Mouse (Mus musculus) MEL (cell line): Measurements from ENCODE around the gene Stkld1. TPM values are rescaled to one million over a fixed set of nuclear protein-coding genes. Genes with fewer than 3 reads are reported as not detected.
A peak's percentile ranks its signal among the peaks of the same experiment; 100 is the strongest.

Source experiments
- DNase-seq: peaks from one replicate; pipeline ENCODE4 v3.0.0; 2011; ENCODE audit warnings: low read depth, low spot score
- H3K27ac ChIP-seq: 2 replicates; pipeline ENCODE4 v1.5.1; 2012; ENCODE audit warnings: low read depth, mild to moderate bottlenecking, control low read depth, low read length, moderate library complexity; ENCODE audit not compliant: control insufficient read depth
- H3K27me3 ChIP-seq, 2 experiments: fragments of 150-350 bp in 1 of 2; sonication (generic) in 1 of 2; 2 replicates each; pipeline ENCODE4 v1.6.1; 2012; ENCODE audit warnings: low read length in 2 of 2, mild to moderate bottlenecking in 2 of 2, improper control_type of control experiment in 1 of 2, moderate library complexity in 1 of 2; ENCODE audit not compliant: insufficient read depth in 2 of 2, control insufficient read depth in 1 of 2
- H3K36me3 ChIP-seq, 2 experiments: 2 replicates each; pipeline ENCODE4 v1.6.1; 2012 to 2014; ENCODE audit warnings: low read length in 2 of 2, improper control_type of control experiment in 1 of 2, inconsistent platforms in 1 of 2, mild to moderate bottlenecking in 1 of 2; ENCODE audit not compliant: insufficient read depth in 2 of 2, control insufficient read depth in 1 of 2
- H3K4me1 ChIP-seq, 2 experiments: fragments of 150-350 bp in 1 of 2; sonication (generic) in 1 of 2; 2 replicates each; pipeline ENCODE4 v1.6.1; 2012; ENCODE audit warnings: low read length in 2 of 2, improper control_type of control experiment in 1 of 2, mild to moderate bottlenecking in 1 of 2; ENCODE audit not compliant: insufficient read depth in 2 of 2, control insufficient read depth in 1 of 2
- H3K4me3 ChIP-seq, 2 experiments: fragments of 150-350 bp in 1 of 2; sonication (generic) in 1 of 2; 2 replicates each; pipeline ENCODE4 v1.5.1; 2012; ENCODE audit warnings: low read depth in 2 of 2, low read length in 2 of 2, mild to moderate bottlenecking in 2 of 2, moderate library complexity in 2 of 2, control low read depth in 1 of 2, improper control_type of control experiment in 1 of 2; ENCODE audit not compliant: control insufficient read depth in 1 of 2, insufficient read depth in 1 of 2
- H3K79me2 ChIP-seq: 2 replicates; pipeline ENCODE4 v1.6.1; 2012; ENCODE audit warnings: mild to moderate bottlenecking, low read length, moderate library complexity; ENCODE audit not compliant: control insufficient read depth, poor library complexity, insufficient read depth
- H3K9ac ChIP-seq: 2 replicates; pipeline ENCODE4 v1.6.1; 2012; ENCODE audit warnings: low read depth, mild to moderate bottlenecking, control low read depth, low read length, moderate library complexity; ENCODE audit not compliant: control insufficient read depth, poor library complexity, severe bottlenecking
- H3K9me3 ChIP-seq: fragments of 150-350 bp; sonication (generic); replicated peaks from 2 replicates; pipeline ENCODE4 v1.6.1; 2012; ENCODE audit warnings: mild to moderate bottlenecking, low read length, improper control_type of control experiment, moderate library complexity; ENCODE audit not compliant: insufficient read depth
- BHLHE40 ChIP-seq: IDR thresholded peaks from 2 replicates; pipeline ENCODE4 v1.6.1; 2012; ENCODE audit warnings: low read depth, mild to moderate bottlenecking, inconsistent platforms, low read length, improper control_type of control experiment, borderline replicate concordance
- CTCF ChIP-seq, 3 experiments: IDR thresholded peaks in 2 of 3; conservative IDR thresholded peaks in 1 of 3; 2 replicates each; pipeline ENCODE4 v1.5.1; 2011 to 2012; ENCODE audit warnings: low read length in 3 of 3, low read depth in 2 of 3, mild to moderate bottlenecking in 2 of 3, improper control_type of control experiment in 1 of 3, inconsistent platforms in 1 of 3, mixed read lengths in 1 of 3, moderate library complexity in 1 of 3; ENCODE audit not compliant: control insufficient read depth in 1 of 3, insufficient read depth in 1 of 3, poor library complexity in 1 of 3, severe bottlenecking in 1 of 3
- E2F4 ChIP-seq: IDR thresholded peaks from 2 replicates; pipeline ENCODE4 v1.6.1; 2011; ENCODE audit warnings: low read depth, low read length, improper control_type of control experiment, borderline replicate concordance
- ELF1 ChIP-seq: IDR thresholded peaks from 2 replicates; pipeline ENCODE4 v1.6.1; 2014; ENCODE audit warnings: low read depth, mild to moderate bottlenecking, inconsistent platforms, low read length, improper control_type of control experiment, moderate library complexity
- ETS1 ChIP-seq: IDR thresholded peaks from 2 replicates; pipeline ENCODE4 v1.6.1; 2012; ENCODE audit warnings: low read depth, mild to moderate bottlenecking, inconsistent platforms, low read length, improper control_type of control experiment, moderate library complexity
- GATA1 ChIP-seq: IDR thresholded peaks from 2 replicates; pipeline ENCODE4 v1.6.1; 2011; ENCODE audit warnings: low read depth, low read length, improper control_type of control experiment
- HCFC1 ChIP-seq: IDR thresholded peaks from 2 replicates; pipeline ENCODE4 v1.6.1; 2012; ENCODE audit warnings: low read depth, mild to moderate bottlenecking, inconsistent platforms, low read length, improper control_type of control experiment, moderate library complexity
- JUND ChIP-seq: IDR thresholded peaks from 2 replicates; pipeline ENCODE4 v1.6.1; 2011; ENCODE audit warnings: low read depth, mild to moderate bottlenecking, improper control_type of control experiment, low read length
- MAZ ChIP-seq: IDR thresholded peaks from 2 replicates; pipeline ENCODE4 v1.6.1; 2012; ENCODE audit warnings: low read depth, mild to moderate bottlenecking, inconsistent platforms, low read length, improper control_type of control experiment
- MYC ChIP-seq: IDR thresholded peaks from 2 replicates; pipeline ENCODE4 v1.6.1; 2011; ENCODE audit warnings: low read depth, mild to moderate bottlenecking, low read length, improper control_type of control experiment, moderate library complexity
- NELFE ChIP-seq: IDR thresholded peaks from 2 replicates; pipeline ENCODE4 v1.6.1; 2011; ENCODE audit warnings: low read depth, low read length, improper control_type of control experiment
- POLR2AphosphoS2 ChIP-seq: IDR thresholded peaks from 2 replicates; pipeline ENCODE4 v1.6.1; 2011; ENCODE audit warnings: low read length, improper control_type of control experiment
- SIN3A ChIP-seq: IDR thresholded peaks from 2 replicates; pipeline ENCODE4 v1.6.1; 2012; ENCODE audit warnings: low read length, improper control_type of control experiment, inconsistent platforms
- USF2 ChIP-seq, 2 experiments: IDR thresholded peaks; 2 replicates each; pipeline ENCODE4 v1.6.1; 2011 to 2012; ENCODE audit warnings: improper control_type of control experiment in 2 of 2, low read length in 2 of 2, borderline replicate concordance in 1 of 2, inconsistent platforms in 1 of 2, low read depth in 1 of 2, mild to moderate bottlenecking in 1 of 2; ENCODE audit not compliant: insufficient read depth in 1 of 2
- ZKSCAN1 ChIP-seq: IDR thresholded peaks from 2 replicates; pipeline ENCODE4 v1.6.1; 2012; ENCODE audit warnings: low read depth, mild to moderate bottlenecking, inconsistent platforms, low read length, improper control_type of control experiment, moderate library complexity
- ZMIZ1 ChIP-seq: IDR thresholded peaks from 2 replicates; pipeline ENCODE4 v1.6.1; 2012; ENCODE audit warnings: low read depth, mild to moderate bottlenecking, inconsistent platforms, low read length, improper control_type of control experiment, moderate library complexity
- polyA plus RNA-seq, 2 experiments: library from polyadenylated mRNA; stranded (reverse) in 1 of 2; unstranded in 1 of 2; fragments of >175 nt in 1 of 2; fragments of >200 nt in 1 of 2; gene quantifications; 2 replicates each; pipeline versions ENCODE4 v1.2.1 to v1.2.4; 2012; ENCODE audit warnings: low replicate concordance in 2 of 2, low read depth in 1 of 2; ENCODE audit not compliant: insufficient read length in 2 of 2, insufficient read depth in 1 of 2, missing spikeins in 1 of 2
- total RNA-seq: library from RNA; depleted of rRNA; stranded (reverse); fragments of 300-350 nt; gene quantifications from 2 replicates; pipeline ENCODE4 v1.2.3, GENCODE M21; 2012

The Stkld1 gene
- total and polyA plus RNA-seq, 3 experiments = 0.25 TPM; not detected in 2

GRCm38 (mm10) chr2:26963923-26964723 is 30.3 kb downstream of the Stkld1 start, which contains the start of gene Rexo4 (continued):
- TF ChIP-seq ZMIZ1 (peak; percentile 73), SIN3A (peak; percentile 67), MAZ (peak; percentile 89), MYC (peak; percentile 87)
- TF ChIP-seq, all 39 proteins: peak for 17

- H3K4me3 ChIP-seq = peak overlapping the region; percentile 88 to 89
- H3K79me2 ChIP-seq = peaks cover 26% of the 10 kb centered on the region
- no peaks in the 10 kb centered on the region for H3K9me3 ChIP-seq
- H3K9ac ChIP-seq = peak overlapping the region; percentile 93
- peaks cover 2 to 17% of the 10 kb centered on the region in 2 experiments; a peak in 3 of 4 replicates for H3K36me3 ChIP-seq
- peaks cover 2 to 16% of the 10 kb centered on the region in 2 experiments; a peak in 3 of 4 replicates for H3K4me1 ChIP-seq
- TF ChIP-seq BHLHE40 = 0 out of 2 replicates have a peak, but pooled peaks have one; percentile 11
- no peak for TF ChIP-seq MYC
- TF ChIP-seq CTCF (IDR thresholded peaks at IDR 0.05 in 2 of 3, conservative IDR thresholded peaks at IDR 0.05 in 1 of 3; ENCODE audit: control insufficient read depth in 1 of 3, insufficient read depth in 1 of 3, low read depth in 2 of 3, low read length in 3 of 3, poor library complexity in 1 of 3, severe bottlenecking in 1 of 3) = no peak
- no peak for TF ChIP-seq E2F4
- TF ChIP-seq GATA1 = peak; percentile 40
- TF ChIP-seq POLR2AphosphoS2 = no peak
- no peak for TF ChIP-seq NELFE
- TF ChIP-seq ZKSCAN1 = no peak
- TF ChIP-seq JUND = 0 out of 2 replicates have a peak, but pooled peaks have one; percentile 7
- no peak for TF ChIP-seq ETS1
- no peak for TF ChIP-seq HCFC1
- no peak for TF ChIP-seq USF2 (IDR thresholded peaks at IDR 0.05; ENCODE audit: borderline replicate concordance in 1 of 2, insufficient read depth in 1 of 2, low read depth in 1 of 2, low read length in 2 of 2)
- TF ChIP-seq ELF1 = no peak
- TF ChIP-seq, all 39 proteins: peak for 3
- no peak for DNase-seq
- Histone ChIP-seq H3K27me3 (no peaks in the 10 kb centered on the region), H3K27ac (peak overlapping the region; percentile 93)
Measured at GRCm38 (mm10) chr2:26964724-26965370, 31.0 kb downstream of the Stkld1 start.
